Mouse (Mus musculus) kidney, embryonic 16.5 days (tissue): ENCODE results near the gene Nap1l4. TPM values are rescaled to one million over a fixed set of nuclear protein-coding genes. Genes with fewer than 3 reads are reported as not detected.

Source experiments
- ATAC-seq: fragments of 200-750 bp; cut with Nextera tagmentation; 2 replicates; pipeline ENCODE4 v1.8.0; 2017; ENCODE audit warnings: moderate TSS enrichment; ENCODE audit not compliant: low FRiP score, low TSS enrichment
- H3K27ac ChIP-seq: fragments of 300-500 bp; sonication (generic); 2 replicates; pipeline ENCODE4 v1.5.1; 2014; ENCODE audit warnings: low read length
- H3K27me3 ChIP-seq: fragments of 300-500 bp; sonication (generic); 2 replicates; pipeline ENCODE4 v1.6.1; 2014; ENCODE audit warnings: low read length, control low read depth, mixed read lengths; ENCODE audit not compliant: insufficient read depth
- H3K36me3 ChIP-seq: fragments of 300-500 bp; sonication (generic); 2 replicates; pipeline ENCODE4 v1.6.1; 2014; ENCODE audit warnings: low read length, control low read depth, mixed read lengths; ENCODE audit not compliant: insufficient read depth
- H3K4me1 ChIP-seq: fragments of 300-500 bp; sonication (generic); 2 replicates; pipeline ENCODE4 v1.6.1; 2014; ENCODE audit warnings: low read length, control low read depth, mixed read lengths; ENCODE audit not compliant: insufficient read depth
- H3K4me2 ChIP-seq: fragments of 300-500 bp; sonication (generic); replicated peaks from 2 replicates; pipeline ENCODE4 v1.6.1; 2014; ENCODE audit warnings: low read depth, low read length
- H3K4me3 ChIP-seq: fragments of 300-500 bp; sonication (generic); 2 replicates; pipeline ENCODE4 v1.5.1; 2014; ENCODE audit warnings: mild to moderate bottlenecking, low read length
- H3K9ac ChIP-seq: fragments of 300-500 bp; sonication (generic); replicated peaks from 2 replicates; pipeline ENCODE4 v1.6.1; 2014; ENCODE audit warnings: low read length
- H3K9me3 ChIP-seq: fragments of 300-500 bp; sonication (generic); 2 replicates; pipeline ENCODE4 v1.6.1; 2016; ENCODE audit warnings: low read length, control low read depth
- WGBS: fragments of 180-500 bp; shearing (Covaris S2); extraction: QIAGEN DNeasy Blood & Tissue Kit; methylation state at CpG from one replicate; pipeline ENCODE4 v1.1.7; 2014; 5-methylcytosine and 5-hydroxymethylcytosine counted together
- polyA plus RNA-seq: library from polyadenylated mRNA; unstranded; fragments of >200 nt; fragmentation: Nextera tagmentation; extraction: Ambion mirVana; gene quantifications from 2 replicates; pipeline ENCODE4 v1.2.1, GENCODE M21; 2015

The Nap1l4 gene
- polyA plus RNA-seq, 1 experiment from 2014 or later = 291 TPM

GRCm38 (mm10) chr7:143505823-143506222 lies 43.1 kb downstream of the Nap1l4 start:
- no peaks in the 10 kb centered on the region for H3K9me3 ChIP-seq
- peaks cover 32% of the 10 kb centered on the region for H3K27me3 ChIP-seq
- no peak for ATAC-seq
- H3K4me3 ChIP-seq = no peak overlapping the region
- H3K27ac ChIP-seq = no peak overlapping the region
- no peaks in the 10 kb centered on the region; the same call in 1 of the 2 replicates for H3K36me3 ChIP-seq
- WGBS = 35% methylated on average over 11 of the region's 11 CpGs
- peaks cover 20% of the 10 kb centered on the region for H3K4me1 ChIP-seq
- no peak overlapping the region for H3K4me2 ChIP-seq
- no peak overlapping the region for H3K9ac ChIP-seq

GRCm38 (mm10) chr7:143505411-143505810 lies 43.5 kb downstream of the Nap1l4 start:
- no peak overlapping the region for H3K9ac ChIP-seq
- peaks cover 20% of the 10 kb centered on the region for H3K4me1 ChIP-seq
- H3K4me3 ChIP-seq = no peak overlapping the region
- peaks cover 36% of the 10 kb centered on the region for H3K27me3 ChIP-seq
- 87% methylated on average over 2 of the region's 2 CpGs for WGBS
- no peak overlapping the region for H3K4me2 ChIP-seq
- no peak for ATAC-seq
- H3K9me3 ChIP-seq = no peaks in the 10 kb centered on the region
- H3K36me3 ChIP-seq = no peaks in the 10 kb centered on the region; the same call in 1 of the 2 replicates
- H3K27ac ChIP-seq = no peak overlapping the region

- WGBS = 64% methylated on average over 6 of the region's 6 CpGs
- H3K4me1 ChIP-seq = peaks cover 20% of the 10 kb centered on the region
- H3K4me2 ChIP-seq = no peak overlapping the region
- no peak for ATAC-seq
- H3K27ac ChIP-seq = no peak overlapping the region
- H3K9ac ChIP-seq = no peak overlapping the region
- H3K36me3 ChIP-seq = no peaks in the 10 kb centered on the region
- no peaks in the 10 kb centered on the region for H3K9me3 ChIP-seq
- H3K4me3 ChIP-seq = no peak overlapping the region
- peaks cover 40% of the 10 kb centered on the region for H3K27me3 ChIP-seq
These were observed 45.0 kb downstream of the Nap1l4 start for GRCm38 (mm10) chr7:143503926-143504325.

- Histone ChIP-seq H3K9ac (peak within 1 kb of the TSS; percentile 57), H3K4me2 (peak within 1 kb of the TSS; percentile 82), H3K4me1 (peaks cover 20% of the 10 kb centered on the region), H3K27me3 (peaks cover 40% of the 10 kb centered on the region), H3K4me3 (peak within 1 kb of the TSS; percentile 49), H3K36me3 (no peaks in the 10 kb centered on the region), H3K27ac (no peak within 1 kb of the TSS), H3K9me3 (no peaks in the 10 kb centered on the region)
- peak; percentile 50 for ATAC-seq
- 2% methylated on average over 50 of the region's 51 CpGs for WGBS
These were observed 46.3 kb downstream of the Nap1l4 start, which contains the start of gene Phlda2 for GRCm38 (mm10) chr7:143502418-143503200. Gene Phlda2, minus strand, starts transcription at chr7:143503150.

- Histone ChIP-seq H3K9me3 (no peaks in the 10 kb centered on the region), H3K36me3 (no peaks in the 10 kb centered on the region), H3K27ac (no peak overlapping the region), H3K4me1 (peaks cover 20% of the 10 kb centered on the region), H3K4me3 (peak overlapping the region; percentile 49), H3K4me2 (peak overlapping the region; percentile 82), H3K27me3 (peaks cover 40% of the 10 kb centered on the region), H3K9ac (peak overlapping the region; percentile 57)
- 3% methylated on average over 55 of the region's 55 CpGs for WGBS
- ATAC-seq = no peak; the same call in 1 of the 2 replicates
These were observed 47.1 kb downstream of the Nap1l4 start for GRCm38 (mm10) chr7:143501643-143502417.

GRCm38 (mm10) chr7:143500912-143501311 lies 48.0 kb downstream of the Nap1l4 start:
- H3K4me3 ChIP-seq = no peak overlapping the region
- H3K9me3 ChIP-seq = no peaks in the 10 kb centered on the region
- no peaks in the 10 kb centered on the region for H3K36me3 ChIP-seq
- H3K27ac ChIP-seq = no peak overlapping the region
- no peak overlapping the region for H3K4me2 ChIP-seq
- WGBS = 26% methylated on average over 2 of the region's 2 CpGs
- peaks cover 20% of the 10 kb centered on the region for H3K4me1 ChIP-seq
- peak; percentile 24; the same call in 1 of the 2 replicates for ATAC-seq
- H3K9ac ChIP-seq = no peak overlapping the region
- H3K27me3 ChIP-seq = peaks cover 40% of the 10 kb centered on the region

GRCm38 (mm10) chr7:143498584-143498983 lies 50.3 kb downstream of the Nap1l4 start:
- peaks cover 20% of the 10 kb centered on the region for H3K4me1 ChIP-seq
- H3K27ac ChIP-seq = no peak overlapping the region
- H3K27me3 ChIP-seq = peaks cover 35% of the 10 kb centered on the region
- no peak for ATAC-seq
- no peaks in the 10 kb centered on the region for H3K9me3 ChIP-seq
- no peak overlapping the region for H3K4me3 ChIP-seq
- no peak overlapping the region for H3K9ac ChIP-seq
- H3K36me3 ChIP-seq = no peaks in the 10 kb centered on the region
- 86% methylated on average over 4 of the region's 4 CpGs for WGBS
- H3K4me2 ChIP-seq = no peak overlapping the region

GRCm38 (mm10) chr7:143495104-143495961 lies 53.6 kb downstream of the Nap1l4 start:
- Histone ChIP-seq H3K9ac (no peak overlapping the region), H3K4me2 (no peak overlapping the region), H3K4me1 (no peaks in the 10 kb centered on the region), H3K4me3 (no peak overlapping the region), H3K36me3 (no peaks in the 10 kb centered on the region), H3K27me3 (peaks cover 7% of the 10 kb centered on the region), H3K9me3 (no peaks in the 10 kb centered on the region), H3K27ac (no peak overlapping the region)
- ATAC-seq = no peak
- WGBS = 76% methylated on average over 8 of the region's 8 CpGs

- 71% methylated on average over 6 of the region's 6 CpGs for WGBS
- no peak overlapping the region for H3K4me2 ChIP-seq
- no peak overlapping the region for H3K9ac ChIP-seq
- ATAC-seq = no peak
- peaks cover 5% of the 10 kb centered on the region; the same call in 1 of the 2 replicates for H3K27me3 ChIP-seq
- H3K4me3 ChIP-seq = no peak overlapping the region
- no peaks in the 10 kb centered on the region for H3K9me3 ChIP-seq
- H3K4me1 ChIP-seq = no peaks in the 10 kb centered on the region
- no peak overlapping the region for H3K27ac ChIP-seq
- no peaks in the 10 kb centered on the region for H3K36me3 ChIP-seq
These were observed 55.2 kb downstream of the Nap1l4 start for GRCm38 (mm10) chr7:143493616-143494126.
